Mouse (Mus musculus) heart, adult 2 months (tissue): ENCODE results near the gene Sapcd1.

ENCODE experiments used
- CTCF ChIP-seq: fragments of 200-600 bp; IDR thresholded peaks from 2 replicates; pipeline ENCODE4 v1.8.1; 2022; ENCODE audit warnings: antibody characterized with exemption, mild to moderate bottlenecking, moderate library complexity
- POLR2A ChIP-seq: fragments of 200-500 bp; IDR thresholded peaks from 2 replicates; pipeline ENCODE4 v1.6.1; 2011; ENCODE audit warnings: mild to moderate bottlenecking, low read depth, low read length, control low read depth; ENCODE audit not compliant: insufficient read depth

- no peak for TF ChIP-seq POLR2A
- TF ChIP-seq CTCF: no peak
Observed at GRCm38 (mm10) chr17:35015296-35015695, 12.5 kb downstream of the Sapcd1 start.
